Mouse (Mus musculus): ENCODE results near the gene Aph1c.

DNA sequence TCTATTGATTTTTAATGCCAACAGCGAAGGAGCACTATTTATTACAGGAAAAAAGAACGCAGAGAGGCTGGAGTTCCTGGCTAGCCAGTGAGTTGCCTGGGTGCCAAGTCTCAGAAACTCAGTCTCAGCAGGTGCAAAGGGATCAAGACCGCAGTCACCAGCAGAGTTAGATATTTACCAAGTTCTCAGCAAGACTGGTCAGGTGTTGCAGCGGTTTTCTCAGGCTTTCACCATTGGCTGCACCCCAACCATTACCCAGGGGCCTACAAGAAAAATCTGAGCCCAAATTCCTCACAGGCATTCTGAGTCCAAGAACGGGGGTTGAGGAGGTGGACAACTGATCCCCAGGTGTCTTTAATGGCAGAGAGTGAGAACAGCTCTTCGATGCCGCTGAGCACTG lies 675 bp downstream of the Aph1c start:
- TF ChIP-seq GATA1 (IDR thresholded peaks at IDR 0.05; ENCODE audit: borderline replicate concordance, low read length) = no peak
- no peak for TF ChIP-seq CTCF (IDR thresholded peaks at IDR 0.05; ENCODE audit: low read depth, low read length)
- no peak for TF ChIP-seq TAL1 (conservative IDR thresholded peaks at IDR 0.05; ENCODE audit: low read depth, low read length)
- TF ChIP-seq POLR2AphosphoS5 (IDR thresholded peaks at IDR 0.05; ENCODE audit: insufficient replicate concordance, low read depth, low read length) = no peak
- no peak for TF ChIP-seq GATA2 (IDR thresholded peaks at IDR 0.05; ENCODE audit: borderline replicate concordance, low read depth, low read length)
